Mouse (Mus musculus): ENCODE measurements at regions not wholly inside any gene's neighbourhood (a gene's known extent, or its start where the extent isn't known, plus 50 kb on each side); places are given as distances from the start of the nearest gene placed in this dataset.
"Not testable (repeated sequence)": the region's sequence is repeated elsewhere in the genome, so short reads cannot be mapped to it uniquely, and the experiment has no call there.

GRCm38 (mm10) chr17:4876431-4876830 is 117.7 kb upstream of the Arid1b start:
- H3K4me1 ChIP-seq (ENCODE audit: control insufficient read depth, insufficient read depth, low read length), result no peaks in the 10 kb centered on the region
- no peak overlapping the region for H3K4me3 ChIP-seq (ENCODE audit: low read length)
- H3K4me2 ChIP-seq (replicated peaks; ENCODE audit: low read depth, low read length), result no peak overlapping the region
- no peaks in the 10 kb centered on the region for H3K36me3 ChIP-seq (ENCODE audit: control insufficient read depth, insufficient read depth, low read length)
- 83% methylated on average over 4 of the region's 4 CpGs for WGBS
- H3K27ac ChIP-seq (ENCODE audit: low read depth, low read length), result no peak overlapping the region
- no peak for ATAC-seq (ENCODE audit: low FRiP score, low TSS enrichment)
- H3K27me3 ChIP-seq (ENCODE audit: control insufficient read depth, insufficient read depth, low read length), result no peaks in the 10 kb centered on the region
- no peaks in the 10 kb centered on the region for H3K9me3 ChIP-seq (ENCODE audit: control insufficient read depth, low read length)
- H3K9ac ChIP-seq (ENCODE audit: low read depth, low read length), result no peak overlapping the region

- no peaks in the 10 kb centered on the region for H3K27me3 ChIP-seq (ENCODE audit: control insufficient read depth, insufficient read depth, low read length)
- no peak for ATAC-seq (ENCODE audit: low FRiP score, low TSS enrichment)
- H3K4me1 ChIP-seq (ENCODE audit: control insufficient read depth, insufficient read depth, low read length), result no peaks in the 10 kb centered on the region
- H3K36me3 ChIP-seq (ENCODE audit: control insufficient read depth, insufficient read depth, low read length), result no peaks in the 10 kb centered on the region
- no peak overlapping the region for H3K9ac ChIP-seq (ENCODE audit: low read depth, low read length)
- no peak overlapping the region for H3K27ac ChIP-seq (ENCODE audit: low read depth, low read length)
- no peak overlapping the region for H3K4me3 ChIP-seq (ENCODE audit: low read length)
- H3K4me2 ChIP-seq (replicated peaks; ENCODE audit: low read depth, low read length), result no peak overlapping the region
- WGBS, result 75% methylated on average over 5 of the region's 5 CpGs
- no peaks in the 10 kb centered on the region for H3K9me3 ChIP-seq (ENCODE audit: control insufficient read depth, low read length)
These were observed 112.7 kb upstream of the Arid1b start for GRCm38 (mm10) chr17:4881473-4881872.

GRCm38 (mm10) chr17:4884083-4884482 is 110.0 kb upstream of the Arid1b start:
- Histone ChIP-seq H3K4me3 (ENCODE audit: low read length) (no peak overlapping the region), H3K27ac (ENCODE audit: low read depth, low read length) (no peak overlapping the region), H3K36me3 (ENCODE audit: control insufficient read depth, insufficient read depth, low read length) (no peaks in the 10 kb centered on the region), H3K9me3 (ENCODE audit: control insufficient read depth, low read length) (no peaks in the 10 kb centered on the region), H3K4me2 (replicated peaks; ENCODE audit: low read depth, low read length) (no peak overlapping the region), H3K9ac (ENCODE audit: low read depth, low read length) (no peak overlapping the region), H3K27me3 (ENCODE audit: control insufficient read depth, insufficient read depth, low read length) (no peaks in the 10 kb centered on the region), H3K4me1 (ENCODE audit: control insufficient read depth, insufficient read depth, low read length) (no peaks in the 10 kb centered on the region)
- ATAC-seq (ENCODE audit: low FRiP score, low TSS enrichment), result no peak
- whole genome bisulfite sequencing, result 93% methylated on average over 2 of the region's 2 CpGs

- Histone ChIP-seq H3K27ac (ENCODE audit: low read depth, low read length) (no peak overlapping the region), H3K4me3 (ENCODE audit: low read length) (no peak overlapping the region), H3K36me3 (ENCODE audit: control insufficient read depth, insufficient read depth, low read length) (no peaks in the 10 kb centered on the region), H3K9ac (ENCODE audit: low read depth, low read length) (no peak overlapping the region), H3K4me2 (replicated peaks; ENCODE audit: low read depth, low read length) (no peak overlapping the region), H3K27me3 (ENCODE audit: control insufficient read depth, insufficient read depth, low read length) (no peaks in the 10 kb centered on the region), H3K9me3 (ENCODE audit: control insufficient read depth, low read length) (no peaks in the 10 kb centered on the region), H3K4me1 (ENCODE audit: control insufficient read depth, insufficient read depth, low read length) (no peaks in the 10 kb centered on the region)
- no peak for ATAC-seq (ENCODE audit: low FRiP score, low TSS enrichment)
- 75% methylated on average over 3 of the region's 3 CpGs for WGBS
These were observed 109.4 kb upstream of the Arid1b start for GRCm38 (mm10) chr17:4884761-4885160.

- H3K36me3 ChIP-seq (ENCODE audit: control insufficient read depth, insufficient read depth, low read length); H3K27ac ChIP-seq (ENCODE audit: low read depth, low read length); H3K4me1 ChIP-seq (ENCODE audit: control insufficient read depth, insufficient read depth, low read length); ATAC-seq (ENCODE audit: low FRiP score, low TSS enrichment); H3K9me3 ChIP-seq (ENCODE audit: control insufficient read depth, low read length); H3K4me2 ChIP-seq (replicated peaks; ENCODE audit: low read depth, low read length); H3K9ac ChIP-seq (ENCODE audit: low read depth, low read length); H3K4me3 ChIP-seq (ENCODE audit: low read length); H3K27me3 ChIP-seq (ENCODE audit: control insufficient read depth, insufficient read depth, low read length): not testable (repeated sequence)
- WGBS, result 89% methylated on average over 12 of the region's 12 CpGs
These were observed 106.8 kb upstream of the Arid1b start for GRCm38 (mm10) chr17:4887331-4887730.

- no peaks in the 10 kb centered on the region for H3K27me3 ChIP-seq (ENCODE audit: control insufficient read depth, insufficient read depth, low read length)
- no peaks in the 10 kb centered on the region for H3K4me1 ChIP-seq (ENCODE audit: control insufficient read depth, insufficient read depth, low read length)
- no peak overlapping the region for H3K27ac ChIP-seq (ENCODE audit: low read depth, low read length)
- H3K9ac ChIP-seq (ENCODE audit: low read depth, low read length), result no peak overlapping the region
- H3K36me3 ChIP-seq (ENCODE audit: control insufficient read depth, insufficient read depth, low read length), result no peaks in the 10 kb centered on the region
- 68% methylated on average over 2 of the region's 2 CpGs for WGBS
- H3K4me3 ChIP-seq (ENCODE audit: low read length), result no peak overlapping the region
- no peak for ATAC-seq (ENCODE audit: low FRiP score, low TSS enrichment)
- no peaks in the 10 kb centered on the region for H3K9me3 ChIP-seq (ENCODE audit: control insufficient read depth, low read length)
- no peak overlapping the region for H3K4me2 ChIP-seq (replicated peaks; ENCODE audit: low read depth, low read length)
These were observed 104.6 kb upstream of the Arid1b start for GRCm38 (mm10) chr17:4889577-4889976.

- no peaks in the 10 kb centered on the region for H3K4me1 ChIP-seq (ENCODE audit: control insufficient read depth, insufficient read depth, low read length)
- H3K4me2 ChIP-seq (replicated peaks; ENCODE audit: low read depth, low read length), result no peak overlapping the region
- H3K27me3 ChIP-seq (ENCODE audit: control insufficient read depth, insufficient read depth, low read length), result no peaks in the 10 kb centered on the region
- H3K4me3 ChIP-seq (ENCODE audit: low read length), result no peak overlapping the region
- WGBS, result 100% methylated on average over 1 of the region's 1 CpGs
- no peak overlapping the region for H3K27ac ChIP-seq (ENCODE audit: low read depth, low read length)
- no peak for ATAC-seq (ENCODE audit: low FRiP score, low TSS enrichment)
- no peaks in the 10 kb centered on the region for H3K9me3 ChIP-seq (ENCODE audit: control insufficient read depth, low read length)
- H3K36me3 ChIP-seq (ENCODE audit: control insufficient read depth, insufficient read depth, low read length), result no peaks in the 10 kb centered on the region
- H3K9ac ChIP-seq (ENCODE audit: low read depth, low read length), result no peak overlapping the region
These were observed 104.0 kb upstream of the Arid1b start for GRCm38 (mm10) chr17:4890131-4890530.

- Histone ChIP-seq H3K4me2 (replicated peaks; ENCODE audit: low read depth, low read length) (no peak overlapping the region), H3K27me3 (ENCODE audit: control insufficient read depth, insufficient read depth, low read length) (no peaks in the 10 kb centered on the region), H3K4me1 (ENCODE audit: control insufficient read depth, insufficient read depth, low read length) (no peaks in the 10 kb centered on the region), H3K9me3 (ENCODE audit: control insufficient read depth, low read length) (no peaks in the 10 kb centered on the region), H3K9ac (ENCODE audit: low read depth, low read length) (no peak overlapping the region), H3K27ac (ENCODE audit: low read depth, low read length) (no peak overlapping the region), H3K36me3 (ENCODE audit: control insufficient read depth, insufficient read depth, low read length) (no peaks in the 10 kb centered on the region), H3K4me3 (ENCODE audit: low read length) (no peak overlapping the region)
- no peak for ATAC-seq (ENCODE audit: low FRiP score, low TSS enrichment)
- 84% methylated on average over 8 of the region's 8 CpGs for WGBS
These were observed 102.6 kb upstream of the Arid1b start for GRCm38 (mm10) chr17:4891576-4891975.

- WGBS, result 85% methylated on average over 10 of the region's 10 CpGs
- not testable (repeated sequence) for H3K9me3 ChIP-seq (ENCODE audit: control insufficient read depth, low read length); H3K36me3 ChIP-seq (ENCODE audit: control insufficient read depth, insufficient read depth, low read length); H3K9ac ChIP-seq (ENCODE audit: low read depth, low read length); H3K4me2 ChIP-seq (replicated peaks; ENCODE audit: low read depth, low read length); H3K4me1 ChIP-seq (ENCODE audit: control insufficient read depth, insufficient read depth, low read length); H3K27ac ChIP-seq (ENCODE audit: low read depth, low read length); H3K27me3 ChIP-seq (ENCODE audit: control insufficient read depth, insufficient read depth, low read length); ATAC-seq (ENCODE audit: low FRiP score, low TSS enrichment); H3K4me3 ChIP-seq (ENCODE audit: low read length)
These were observed 99.3 kb upstream of the Arid1b start for GRCm38 (mm10) chr17:4894756-4895330.
